Mouse (Mus musculus) MEL (cell line): ENCODE measurements around the gene Tdp1. TPM values are rescaled to one million over a fixed set of nuclear protein-coding genes. Genes with fewer than 3 reads are reported as not detected.

ENCODE experiments used
- DNase-seq: peaks from one replicate; pipeline ENCODE4 v3.0.0; 2011; ENCODE audit warnings: low read depth, low spot score
- H3K27ac ChIP-seq: 2 replicates; pipeline ENCODE4 v1.5.1; 2012; ENCODE audit warnings: low read depth, mild to moderate bottlenecking, control low read depth, low read length, moderate library complexity; ENCODE audit not compliant: control insufficient read depth
- H3K27me3 ChIP-seq, 2 experiments: fragments of 150-350 bp in 1 of 2; sonication (generic) in 1 of 2; 2 replicates each; pipeline ENCODE4 v1.6.1; 2012; ENCODE audit warnings: low read length in 2 of 2, mild to moderate bottlenecking in 2 of 2, improper control_type of control experiment in 1 of 2, moderate library complexity in 1 of 2; ENCODE audit not compliant: insufficient read depth in 2 of 2, control insufficient read depth in 1 of 2
- H3K36me3 ChIP-seq, 2 experiments: 2 replicates each; pipeline ENCODE4 v1.6.1; 2012 to 2014; ENCODE audit warnings: low read length in 2 of 2, improper control_type of control experiment in 1 of 2, inconsistent platforms in 1 of 2, mild to moderate bottlenecking in 1 of 2; ENCODE audit not compliant: insufficient read depth in 2 of 2, control insufficient read depth in 1 of 2
- H3K4me1 ChIP-seq, 2 experiments: fragments of 150-350 bp in 1 of 2; sonication (generic) in 1 of 2; 2 replicates each; pipeline ENCODE4 v1.6.1; 2012; ENCODE audit warnings: low read length in 2 of 2, improper control_type of control experiment in 1 of 2, mild to moderate bottlenecking in 1 of 2; ENCODE audit not compliant: insufficient read depth in 2 of 2, control insufficient read depth in 1 of 2
- H3K4me3 ChIP-seq, 2 experiments: fragments of 150-350 bp in 1 of 2; sonication (generic) in 1 of 2; 2 replicates each; pipeline ENCODE4 v1.5.1; 2012; ENCODE audit warnings: low read depth in 2 of 2, low read length in 2 of 2, mild to moderate bottlenecking in 2 of 2, moderate library complexity in 2 of 2, control low read depth in 1 of 2, improper control_type of control experiment in 1 of 2; ENCODE audit not compliant: control insufficient read depth in 1 of 2, insufficient read depth in 1 of 2
- H3K79me2 ChIP-seq: 2 replicates; pipeline ENCODE4 v1.6.1; 2012; ENCODE audit warnings: mild to moderate bottlenecking, low read length, moderate library complexity; ENCODE audit not compliant: control insufficient read depth, poor library complexity, insufficient read depth
- H3K9ac ChIP-seq: 2 replicates; pipeline ENCODE4 v1.6.1; 2012; ENCODE audit warnings: low read depth, mild to moderate bottlenecking, control low read depth, low read length, moderate library complexity; ENCODE audit not compliant: control insufficient read depth, poor library complexity, severe bottlenecking
- H3K9me3 ChIP-seq: fragments of 150-350 bp; sonication (generic); replicated peaks from 2 replicates; pipeline ENCODE4 v1.6.1; 2012; ENCODE audit warnings: mild to moderate bottlenecking, low read length, improper control_type of control experiment, moderate library complexity; ENCODE audit not compliant: insufficient read depth
- CTCF ChIP-seq, 3 experiments: IDR thresholded peaks in 2 of 3; conservative IDR thresholded peaks in 1 of 3; 2 replicates each; pipeline ENCODE4 v1.5.1; 2011 to 2012; ENCODE audit warnings: low read length in 3 of 3, low read depth in 2 of 3, mild to moderate bottlenecking in 2 of 3, improper control_type of control experiment in 1 of 3, inconsistent platforms in 1 of 3, mixed read lengths in 1 of 3, moderate library complexity in 1 of 3; ENCODE audit not compliant: control insufficient read depth in 1 of 3, insufficient read depth in 1 of 3, poor library complexity in 1 of 3, severe bottlenecking in 1 of 3
- E2F4 ChIP-seq: IDR thresholded peaks from 2 replicates; pipeline ENCODE4 v1.6.1; 2011; ENCODE audit warnings: low read depth, low read length, improper control_type of control experiment, borderline replicate concordance
- GATA1 ChIP-seq: IDR thresholded peaks from 2 replicates; pipeline ENCODE4 v1.6.1; 2011; ENCODE audit warnings: low read depth, low read length, improper control_type of control experiment
- KAT2A ChIP-seq: conservative IDR thresholded peaks from 2 replicates; pipeline ENCODE4 v1.6.1; 2012; ENCODE audit warnings: low read depth, low read length, improper control_type of control experiment, inconsistent platforms
- MAFK ChIP-seq: IDR thresholded peaks from 2 replicates; pipeline ENCODE4 v1.6.1; 2011; ENCODE audit warnings: low read depth, mild to moderate bottlenecking, low read length, improper control_type of control experiment, borderline replicate concordance
- MAZ ChIP-seq: IDR thresholded peaks from 2 replicates; pipeline ENCODE4 v1.6.1; 2012; ENCODE audit warnings: low read depth, mild to moderate bottlenecking, inconsistent platforms, low read length, improper control_type of control experiment
- MEF2A ChIP-seq: IDR thresholded peaks from 2 replicates; pipeline ENCODE4 v1.6.1; 2014; ENCODE audit warnings: low read depth, mild to moderate bottlenecking, inconsistent platforms, low read length, improper control_type of control experiment; ENCODE audit not compliant: poor library complexity, insufficient replicate concordance, severe bottlenecking; ENCODE audit errors: extremely low read depth
- MXI1 ChIP-seq: IDR thresholded peaks from 2 replicates; pipeline ENCODE4 v1.6.1; 2011; ENCODE audit warnings: mild to moderate bottlenecking, low read depth, low read length, improper control_type of control experiment
- MYC ChIP-seq: IDR thresholded peaks from 2 replicates; pipeline ENCODE4 v1.6.1; 2011; ENCODE audit warnings: low read depth, mild to moderate bottlenecking, low read length, improper control_type of control experiment, moderate library complexity
- NELFE ChIP-seq: IDR thresholded peaks from 2 replicates; pipeline ENCODE4 v1.6.1; 2011; ENCODE audit warnings: low read depth, low read length, improper control_type of control experiment
- NRF1 ChIP-seq: IDR thresholded peaks from 2 replicates; pipeline ENCODE4 v1.6.1; 2014; ENCODE audit warnings: low read depth, mild to moderate bottlenecking, inconsistent platforms, low read length, improper control_type of control experiment, moderate library complexity; ENCODE audit not compliant: poor library complexity, insufficient read depth, severe bottlenecking
- POLR2AphosphoS5 ChIP-seq: IDR thresholded peaks from 2 replicates; pipeline ENCODE4 v1.6.1; 2012; ENCODE audit warnings: low read depth, borderline replicate concordance, mild to moderate bottlenecking, inconsistent platforms, low read length, moderate library complexity, mixed read lengths
- RCOR1 ChIP-seq: IDR thresholded peaks from 2 replicates; pipeline ENCODE4 v1.6.1; 2012; ENCODE audit warnings: low read depth, mild to moderate bottlenecking, inconsistent platforms, low read length, improper control_type of control experiment
- SMC3 ChIP-seq: IDR thresholded peaks from 2 replicates; pipeline ENCODE4 v1.6.1; 2011; ENCODE audit warnings: low read depth, low read length, improper control_type of control experiment
- TAL1 ChIP-seq: IDR thresholded peaks from 2 replicates; pipeline ENCODE4 v1.6.1; 2012; ENCODE audit warnings: mild to moderate bottlenecking, inconsistent platforms, low read length, moderate library complexity, mixed read lengths
- USF2 ChIP-seq, 2 experiments: IDR thresholded peaks; 2 replicates each; pipeline ENCODE4 v1.6.1; 2011 to 2012; ENCODE audit warnings: improper control_type of control experiment in 2 of 2, low read length in 2 of 2, borderline replicate concordance in 1 of 2, inconsistent platforms in 1 of 2, low read depth in 1 of 2, mild to moderate bottlenecking in 1 of 2; ENCODE audit not compliant: insufficient read depth in 1 of 2
- ZC3H11A ChIP-seq: IDR thresholded peaks from 2 replicates; pipeline ENCODE4 v1.6.1; 2012; ENCODE audit warnings: low read depth, mild to moderate bottlenecking, inconsistent platforms, low read length, improper control_type of control experiment
- ZKSCAN1 ChIP-seq: IDR thresholded peaks from 2 replicates; pipeline ENCODE4 v1.6.1; 2012; ENCODE audit warnings: low read depth, mild to moderate bottlenecking, inconsistent platforms, low read length, improper control_type of control experiment, moderate library complexity
- ZMIZ1 ChIP-seq: IDR thresholded peaks from 2 replicates; pipeline ENCODE4 v1.6.1; 2012; ENCODE audit warnings: low read depth, mild to moderate bottlenecking, inconsistent platforms, low read length, improper control_type of control experiment, moderate library complexity
- ZNF384 ChIP-seq: IDR thresholded peaks from 2 replicates; pipeline ENCODE4 v1.6.1; 2012; ENCODE audit warnings: low read depth, mild to moderate bottlenecking, inconsistent platforms, low read length, improper control_type of control experiment
- polyA plus RNA-seq, 2 experiments: library from polyadenylated mRNA; stranded (reverse) in 1 of 2; unstranded in 1 of 2; fragments of >175 nt in 1 of 2; fragments of >200 nt in 1 of 2; gene quantifications; 2 replicates each; pipeline versions ENCODE4 v1.2.1 to v1.2.4; 2012; ENCODE audit warnings: low replicate concordance in 2 of 2, low read depth in 1 of 2; ENCODE audit not compliant: insufficient read length in 2 of 2, insufficient read depth in 1 of 2, missing spikeins in 1 of 2
- total RNA-seq: library from RNA; depleted of rRNA; stranded (reverse); fragments of 300-350 nt; gene quantifications from 2 replicates; pipeline ENCODE4 v1.2.3, GENCODE M21; 2012

Tdp1 gene
- total and polyA plus RNA-seq, 3 experiments: 33.2 to 142 (median 94.3) TPM

DNA sequence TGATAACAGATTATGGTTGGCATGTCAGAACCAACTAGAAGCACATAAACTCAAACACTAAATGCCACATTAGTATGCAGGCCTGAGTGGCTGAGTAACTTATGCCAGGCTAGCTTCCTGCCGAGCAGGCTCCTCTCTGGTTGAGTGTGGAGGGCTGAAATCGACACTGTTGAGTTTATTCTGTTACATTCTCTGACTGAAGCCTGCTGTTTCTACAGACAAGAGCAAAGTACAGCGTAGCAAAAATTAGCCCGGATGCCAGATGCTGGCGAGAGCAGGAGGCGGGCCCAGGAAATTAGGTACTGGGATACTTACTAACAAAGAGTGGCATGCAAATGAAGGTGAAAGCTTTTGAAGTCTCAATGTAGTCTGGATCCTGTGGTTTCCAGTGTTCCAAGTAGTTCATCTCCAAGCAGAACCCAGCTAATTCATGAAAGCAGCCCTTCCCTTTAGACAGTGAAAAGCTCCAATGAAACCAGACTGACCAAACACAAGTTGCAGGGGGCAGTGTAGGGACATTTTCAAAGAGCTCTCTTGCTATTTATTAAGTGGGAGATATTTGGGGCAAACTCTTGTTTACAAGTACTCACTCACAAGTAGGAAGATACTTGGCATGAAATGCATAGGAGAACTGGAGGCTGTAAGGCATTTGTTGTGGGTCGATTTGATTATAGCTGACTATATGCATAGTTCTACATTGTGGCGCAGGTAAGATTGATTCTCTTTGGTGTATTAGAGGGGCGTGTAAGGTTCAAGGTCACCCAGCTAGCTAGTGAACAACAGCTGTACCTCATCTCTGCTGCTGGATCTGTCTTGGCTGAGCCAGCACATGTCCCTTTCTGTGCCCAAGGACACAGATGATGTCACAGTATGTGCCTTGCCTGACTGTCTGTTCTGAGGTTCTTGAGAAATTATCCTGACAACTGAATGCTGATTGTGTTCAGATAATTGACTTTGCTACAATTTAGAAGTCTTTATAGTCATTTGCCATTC, 74.0 kb downstream of the Tdp1 start:
- Histone ChIP-seq H3K9me3 (no peaks in the 10 kb centered on the region), H3K4me1 (peaks cover 0 to 15% of the 10 kb centered on the region in 2 experiments; a peak in 1 of 4 replicates)
- TF ChIP-seq MXI1 (no peak), TAL1 (no peak), NRF1 (no peak), MAFK (no peak), KAT2A (no peak), E2F4 (no peak)
- TF ChIP-seq, all 39 proteins: peak for 0
- no peak for DNase-seq
- Histone ChIP-seq H3K27ac (no peak overlapping the region), H3K36me3 (peaks cover 0 to 11% of the 10 kb centered on the region in 2 experiments; a peak in 2 of 4 replicates), H3K4me3 (no peak overlapping the region), H3K79me2 (no peaks in the 10 kb centered on the region), H3K9ac (no peak overlapping the region), H3K27me3 (no peaks in the 10 kb centered on the region; a peak in 1 of 4 replicates)

GRCm38 (mm10) chr12:99959291-99959690, 75.0 kb downstream of the Tdp1 start:
- Histone ChIP-seq H3K79me2 (no peaks in the 10 kb centered on the region; the same call in 1 of the 2 replicates), H3K27me3 (no peaks in the 10 kb centered on the region; a peak in 1 of 4 replicates), H3K4me3 (no peak overlapping the region), H3K27ac (no peak overlapping the region), H3K36me3 (peaks cover 0 to 11% of the 10 kb centered on the region in 2 experiments; a peak in 2 of 4 replicates), H3K9ac (no peak overlapping the region), H3K9me3 (no peaks in the 10 kb centered on the region), H3K4me1 (peaks cover 0 to 15% of the 10 kb centered on the region in 2 experiments; a peak in 1 of 4 replicates)
- DNase-seq: peak; percentile 17
- no peak for TF ChIP-seq TAL1
- no peak for TF ChIP-seq MYC
- no peak for TF ChIP-seq USF2 (IDR thresholded peaks at IDR 0.05; ENCODE audit: borderline replicate concordance in 1 of 2, insufficient read depth in 1 of 2, low read depth in 1 of 2, low read length in 2 of 2)
- no peak for TF ChIP-seq ZNF384

GRCm38 (mm10) chr12:99959930-99960329, 75.6 kb downstream of the Tdp1 start:
- Histone ChIP-seq H3K9me3 (no peaks in the 10 kb centered on the region), H3K4me3 (no peak overlapping the region), H3K36me3 (peaks cover 0 to 11% of the 10 kb centered on the region in 2 experiments; a peak in 2 of 4 replicates), H3K4me1 (peaks cover 0 to 15% of the 10 kb centered on the region in 2 experiments; a peak in 1 of 4 replicates), H3K79me2 (no peaks in the 10 kb centered on the region; the same call in 1 of the 2 replicates), H3K27me3 (no peaks in the 10 kb centered on the region; a peak in 1 of 4 replicates), H3K9ac (no peak overlapping the region), H3K27ac (no peak overlapping the region)
- no peak for DNase-seq
- no peak for TF ChIP-seq CTCF (IDR thresholded peaks at IDR 0.05 in 2 of 3, conservative IDR thresholded peaks at IDR 0.05 in 1 of 3; ENCODE audit: control insufficient read depth in 1 of 3, insufficient read depth in 1 of 3, low read depth in 2 of 3, low read length in 3 of 3, poor library complexity in 1 of 3, severe bottlenecking in 1 of 3)
- no peak for TF ChIP-seq ZKSCAN1
- TF ChIP-seq SMC3: no peak
- TF ChIP-seq RCOR1: no peak
- no peak for TF ChIP-seq GATA1
- no peak for TF ChIP-seq MXI1
- TF ChIP-seq MEF2A: no peak
- no peak for TF ChIP-seq ZC3H11A
- no peak for TF ChIP-seq POLR2AphosphoS5
- TF ChIP-seq ZMIZ1: no peak
- no peak for TF ChIP-seq MAZ
- TF ChIP-seq USF2 (IDR thresholded peaks at IDR 0.05; ENCODE audit: borderline replicate concordance in 1 of 2, insufficient read depth in 1 of 2, low read depth in 1 of 2, low read length in 2 of 2): no peak
- no peak for TF ChIP-seq NELFE
